Mouse (Mus musculus) forebrain, embryonic 15.5 days (tissue): Measurements from ENCODE around the gene Kdm6a. TPM values are rescaled to one million over a fixed set of nuclear protein-coding genes. Genes with fewer than 3 reads are reported as not detected.

Source experiments
- ATAC-seq: fragments of 200-750 bp; cut with Nextera tagmentation; replicated peaks from 2 replicates; pipeline ENCODE4 v1.8.0; 2017; ENCODE audit warnings: mild to moderate bottlenecking, moderate TSS enrichment, moderate library complexity
- H3K27ac ChIP-seq: fragments of 300-500 bp; sonication (generic); replicated peaks from 2 replicates; pipeline ENCODE4 v1.5.1; 2015; ENCODE audit warnings: mild to moderate bottlenecking, inconsistent platforms
- H3K27me3 ChIP-seq: fragments of 300-500 bp; sonication (generic); 2 replicates; pipeline ENCODE4 v1.6.1; 2015; ENCODE audit warnings: inconsistent platforms
- H3K36me3 ChIP-seq: fragments of 300-500 bp; sonication (generic); 2 replicates; pipeline ENCODE4 v1.6.1; 2015; ENCODE audit warnings: mild to moderate bottlenecking, inconsistent platforms
- H3K4me1 ChIP-seq: fragments of 300-500 bp; sonication (generic); 2 replicates; pipeline ENCODE4 v1.6.1; 2015; ENCODE audit warnings: inconsistent platforms
- H3K4me2 ChIP-seq: fragments of 300-500 bp; sonication (generic); replicated peaks from 2 replicates; pipeline ENCODE4 v1.6.1; 2015; ENCODE audit warnings: mild to moderate bottlenecking, inconsistent platforms
- H3K4me3 ChIP-seq: fragments of 300-500 bp; sonication (generic); 2 replicates; pipeline ENCODE4 v1.5.1; 2015; ENCODE audit warnings: mild to moderate bottlenecking, inconsistent platforms
- H3K9ac ChIP-seq: fragments of 300-500 bp; sonication (generic); replicated peaks from 2 replicates; pipeline ENCODE4 v1.6.1; 2015; ENCODE audit warnings: mild to moderate bottlenecking, inconsistent platforms
- H3K9me3 ChIP-seq: fragments of 300-500 bp; sonication (generic); 2 replicates; pipeline ENCODE4 v1.6.1; 2016; ENCODE audit warnings: inconsistent platforms
- WGBS: fragments of 180-500 bp; shearing (Covaris S2); methylation state at CpG from one replicate; pipeline ENCODE4 v1.1.7; 2015; ENCODE audit warnings: mixed read lengths; 5-methylcytosine and 5-hydroxymethylcytosine counted together
- polyA plus RNA-seq: library from polyadenylated mRNA; unstranded; fragments of >200 nt; fragmentation: Nextera tagmentation; extraction: Ambion mirVana; gene quantifications from 2 replicates; pipeline ENCODE4 v1.2.1, GENCODE M21; 2015

Kdm6a gene
- 20.5 and 21.6 TPM in 2 replicates for polyA plus RNA-seq

- under 1% methylated on average over 50 of the region's 50 CpGs for WGBS
Measured at GRCm38 (mm10) chrX:18162192-18162857, at the start of gene Kdm6a. Kdm6a (plus strand) TSS chrX:18162575.

GRCm38 (mm10) chrX:18145557-18145956 is 16.8 kb upstream of the Kdm6a start, which contains the start of gene Dusp21:
Dusp21 (plus strand) TSS chrX:18145857.
- Histone ChIP-seq H3K4me1 (no peaks in the 10 kb centered on the region), H3K9ac (no peak within 1 kb of the TSS), H3K9me3 (no peaks in the 10 kb centered on the region), H3K36me3 (no peaks in the 10 kb centered on the region), H3K27me3 (no peaks in the 10 kb centered on the region), H3K4me2 (no peak within 1 kb of the TSS), H3K27ac (no peak within 1 kb of the TSS), H3K4me3 (no peak within 1 kb of the TSS)
- WGBS: 100% methylated on average over 1 of the region's 1 CpGs
- ATAC-seq: no peak

More at GRCm38 (mm10) chrX:18162192-18162857, at the start of gene Kdm6a:
- Histone ChIP-seq H3K36me3 (no peaks in the 10 kb centered on the region), H3K4me1 (peaks cover 4% of the 10 kb centered on the region; the same call in 1 of the 2 replicates), H3K27ac (peak within 1 kb of the TSS; percentile 98), H3K4me2 (peak within 1 kb of the TSS; percentile 64), H3K9ac (peak within 1 kb of the TSS; percentile 78), H3K9me3 (no peaks in the 10 kb centered on the region), H3K27me3 (no peaks in the 10 kb centered on the region), H3K4me3 (peak within 1 kb of the TSS; percentile 92)
- ATAC-seq: peak; percentile 99

GRCm38 (mm10) chrX:18160734-18161442 is 1.5 kb upstream of the Kdm6a start:
- Histone ChIP-seq H3K4me1 (peaks cover 4% of the 10 kb centered on the region; the same call in 1 of the 2 replicates), H3K36me3 (no peaks in the 10 kb centered on the region), H3K27ac (peak overlapping the region; percentile 96), H3K4me2 (peak overlapping the region; percentile 64; the same call in 1 of the 2 replicates), H3K9ac (no peak overlapping the region), H3K27me3 (no peaks in the 10 kb centered on the region), H3K4me3 (peak overlapping the region; percentile 92; the same call in 1 of the 2 replicates), H3K9me3 (no peaks in the 10 kb centered on the region)
- ATAC-seq: no peak
- 51% methylated on average over 4 of the region's 4 CpGs for WGBS

GRCm38 (mm10) chrX:18161796-18162191 is 581 bp upstream of the Kdm6a start:
- 0% methylated on average over 28 of the region's 28 CpGs for WGBS
- peak overlapping the region; percentile 78 for H3K9ac ChIP-seq
- peak; percentile 76 for ATAC-seq

GRCm38 (mm10) chrX:18162861-18163731 is 721 bp downstream of the Kdm6a start:
- peak overlapping the region; percentile 92 for H3K4me3 ChIP-seq
- peaks cover 4% of the 10 kb centered on the region; the same call in 1 of the 2 replicates for H3K4me1 ChIP-seq
- peak overlapping the region; percentile 98 for H3K27ac ChIP-seq
- under 1% methylated on average over 92 of the region's 95 CpGs for WGBS
- H3K27me3 ChIP-seq: no peaks in the 10 kb centered on the region
- ATAC-seq: peak; percentile 33
- peak overlapping the region; percentile 75 for H3K9ac ChIP-seq
- H3K9me3 ChIP-seq: no peaks in the 10 kb centered on the region
- H3K36me3 ChIP-seq: no peaks in the 10 kb centered on the region
- peak overlapping the region; percentile 55 for H3K4me2 ChIP-seq

More at GRCm38 (mm10) chrX:18161796-18162191, 581 bp upstream of the Kdm6a start:
- no peaks in the 10 kb centered on the region for H3K9me3 ChIP-seq
- H3K4me2 ChIP-seq: peak overlapping the region; percentile 64
- H3K27me3 ChIP-seq: no peaks in the 10 kb centered on the region
- peak overlapping the region; percentile 92 for H3K4me3 ChIP-seq
- H3K27ac ChIP-seq: peak overlapping the region; percentile 96
- H3K4me1 ChIP-seq: peaks cover 4% of the 10 kb centered on the region; the same call in 1 of the 2 replicates
- H3K36me3 ChIP-seq: no peaks in the 10 kb centered on the region

GRCm38 (mm10) chrX:18163917-18164624 is 1.7 kb downstream of the Kdm6a start:
- ATAC-seq: no peak
- Histone ChIP-seq H3K9me3 (no peaks in the 10 kb centered on the region), H3K4me3 (peak overlapping the region; percentile 92), H3K4me2 (peak overlapping the region; percentile 55), H3K27ac (peak overlapping the region; percentile 98), H3K4me1 (peaks cover 4% of the 10 kb centered on the region; the same call in 1 of the 2 replicates), H3K36me3 (no peaks in the 10 kb centered on the region), H3K9ac (peak overlapping the region; percentile 75), H3K27me3 (no peaks in the 10 kb centered on the region)
- under 1% methylated on average over 10 of the region's 10 CpGs for WGBS

GRCm38 (mm10) chrX:18165121-18165520 is 2.7 kb downstream of the Kdm6a start:
- no peak overlapping the region for H3K27ac ChIP-seq
- no peaks in the 10 kb centered on the region for H3K27me3 ChIP-seq
- H3K36me3 ChIP-seq: no peaks in the 10 kb centered on the region
- no peak overlapping the region for H3K9ac ChIP-seq
- peaks cover 4% of the 10 kb centered on the region; the same call in 1 of the 2 replicates for H3K4me1 ChIP-seq
- 70% methylated on average over 2 of the region's 2 CpGs for WGBS
- H3K9me3 ChIP-seq: no peaks in the 10 kb centered on the region
- H3K4me2 ChIP-seq: peak overlapping the region; percentile 55
- no peak for ATAC-seq
- peak overlapping the region; percentile 92 for H3K4me3 ChIP-seq

- Histone ChIP-seq H3K27ac (no peak overlapping the region), H3K27me3 (no peaks in the 10 kb centered on the region), H3K36me3 (no peaks in the 10 kb centered on the region), H3K9ac (no peak overlapping the region), H3K9me3 (no peaks in the 10 kb centered on the region), H3K4me3 (no peak overlapping the region), H3K4me1 (no peaks in the 10 kb centered on the region), H3K4me2 (no peak overlapping the region)
- no peak for ATAC-seq
- WGBS: 73% methylated on average over 3 of the region's 3 CpGs
Measured at GRCm38 (mm10) chrX:18166961-18167360, 4.6 kb downstream of the Kdm6a start.

- 95% methylated on average over 1 of the region's 1 CpGs for WGBS
- no peaks in the 10 kb centered on the region for H3K36me3 ChIP-seq
- no peak overlapping the region for H3K9ac ChIP-seq
- H3K4me1 ChIP-seq: no peaks in the 10 kb centered on the region
- H3K9me3 ChIP-seq: no peaks in the 10 kb centered on the region
- no peak overlapping the region for H3K27ac ChIP-seq
- H3K4me2 ChIP-seq: no peak overlapping the region
- no peak for ATAC-seq
- H3K27me3 ChIP-seq: no peaks in the 10 kb centered on the region
- H3K4me3 ChIP-seq: no peak overlapping the region
Measured at GRCm38 (mm10) chrX:18168940-18169339, 6.6 kb downstream of the Kdm6a start.

- no peaks in the 10 kb centered on the region for H3K9me3 ChIP-seq
- ATAC-seq: no peak
- no peak overlapping the region for H3K9ac ChIP-seq
- H3K4me1 ChIP-seq: no peaks in the 10 kb centered on the region
- H3K27ac ChIP-seq: no peak overlapping the region
- H3K36me3 ChIP-seq: no peaks in the 10 kb centered on the region
- H3K27me3 ChIP-seq: no peaks in the 10 kb centered on the region
- no peak overlapping the region for H3K4me3 ChIP-seq
- no peak overlapping the region for H3K4me2 ChIP-seq
- WGBS: 73% methylated on average over 4 of the region's 4 CpGs
Measured at GRCm38 (mm10) chrX:18174831-18175230, 12.5 kb downstream of the Kdm6a start.

- no peaks in the 10 kb centered on the region for H3K9me3 ChIP-seq
- no peaks in the 10 kb centered on the region for H3K4me1 ChIP-seq
- WGBS: 87% methylated on average over 4 of the region's 4 CpGs
- H3K4me2 ChIP-seq: no peak overlapping the region
- no peak for ATAC-seq
- H3K27me3 ChIP-seq: no peaks in the 10 kb centered on the region
- no peak overlapping the region for H3K9ac ChIP-seq
- no peak overlapping the region for H3K4me3 ChIP-seq
- no peaks in the 10 kb centered on the region for H3K36me3 ChIP-seq
- H3K27ac ChIP-seq: no peak overlapping the region
Measured at GRCm38 (mm10) chrX:18177803-18178202, 15.4 kb downstream of the Kdm6a start.
